Mouse (Mus musculus) liver, embryonic 14.5 days (tissue): Measurements from ENCODE around the gene Slc38a10. TPM values are rescaled to one million over a fixed set of nuclear protein-coding genes. Genes with fewer than 3 reads are reported as not detected.
A peak's percentile ranks its signal among the peaks of the same experiment; 100 is the strongest.

Experiments used
- ATAC-seq: fragments of 200-750 bp; cut with Nextera tagmentation; 2 replicates; pipeline ENCODE4 v1.8.0; 2017; ENCODE audit warnings: moderate number of reproducible peaks, mild to moderate bottlenecking, moderate library complexity; ENCODE audit not compliant: insufficient read depth
- DNase-seq, 3 experiments: peaks; one replicate each; pipeline ENCODE4 v3.0.0-alpha.2; 2012 to 2013; ENCODE audit warnings: low read depth in 3 of 3, low spot score in 3 of 3
- H3K27ac ChIP-seq: fragments of 300-500 bp; sonication (generic); 2 replicates; pipeline ENCODE4 v1.5.1; 2014; ENCODE audit warnings: moderate library complexity, mild to moderate bottlenecking, control low read depth, inconsistent platforms
- H3K27me3 ChIP-seq: fragments of 300-500 bp; sonication (generic); 2 replicates; pipeline ENCODE4 v1.6.1; 2014; ENCODE audit warnings: mild to moderate bottlenecking, low read length, moderate library complexity; ENCODE audit not compliant: control insufficient read depth, insufficient read depth
- H3K36me3 ChIP-seq: fragments of 300-500 bp; sonication (generic); replicated peaks from 2 replicates; pipeline ENCODE4 v1.6.1; 2014; ENCODE audit warnings: low read depth; ENCODE audit not compliant: control insufficient read depth, insufficient read depth
- H3K4me1 ChIP-seq, 2 experiments: fragments of 200-500 bp in 1 of 2; fragments of 300-500 bp in 1 of 2; sonication (generic) in 1 of 2; replicated peaks; 2 replicates each; pipeline ENCODE4 v1.6.1; 2012 to 2014; ENCODE audit warnings: antibody characterized with exemption in 1 of 2, inconsistent platforms in 1 of 2, low read length in 1 of 2; ENCODE audit not compliant: control insufficient read depth in 2 of 2, insufficient read depth in 2 of 2
- H3K4me2 ChIP-seq: fragments of 300-500 bp; sonication (generic); 2 replicates; pipeline ENCODE4 v1.6.1; 2014; ENCODE audit warnings: low read depth, mild to moderate bottlenecking, control low read depth, moderate library complexity
- H3K4me3 ChIP-seq, 2 experiments: fragments of 200-500 bp in 1 of 2; fragments of 300-500 bp in 1 of 2; sonication (generic) in 1 of 2; 2 replicates each; pipeline ENCODE4 v1.5.1; 2012 to 2014; ENCODE audit warnings: low read depth in 2 of 2, low read length in 2 of 2, mild to moderate bottlenecking in 2 of 2, control low read depth in 1 of 2, inconsistent platforms in 1 of 2, moderate library complexity in 1 of 2; ENCODE audit not compliant: insufficient read depth in 1 of 2
- H3K9ac ChIP-seq: fragments of 300-500 bp; sonication (generic); replicated peaks from 2 replicates; pipeline ENCODE4 v1.6.1; 2014; ENCODE audit warnings: mild to moderate bottlenecking, control low read depth, moderate library complexity
- H3K9me3 ChIP-seq: fragments of 300-500 bp; sonication (generic); 2 replicates; pipeline ENCODE4 v1.6.1; 2016; ENCODE audit warnings: low read length, mixed read lengths; ENCODE audit not compliant: control insufficient read depth
- CTCF ChIP-seq: IDR thresholded peaks from 2 replicates; pipeline ENCODE4 v1.5.1; 2016; ENCODE audit warnings: antibody characterized with exemption, low read depth, control low read depth
- EP300 ChIP-seq: IDR thresholded peaks from 2 replicates; pipeline ENCODE4 v1.6.1; 2016; ENCODE audit warnings: antibody characterized with exemption, low read depth
- WGBS: fragments of 180-500 bp; shearing (Covaris S2); extraction: QIAGEN DNeasy Blood & Tissue Kit; methylation state at CpG from one replicate; pipeline ENCODE4 v1.1.7; 2014; ENCODE audit not compliant: insufficient replicate concordance; 5-methylcytosine and 5-hydroxymethylcytosine counted together
- polyA plus RNA-seq, 2 experiments: library from polyadenylated mRNA; depleted of rRNA in 1 of 2; stranded (reverse) in 1 of 2; unstranded in 1 of 2; fragments of >200 nt; fragmentation: Nextera tagmentation in 1 of 2; extraction: Ambion mirVana in 1 of 2; gene quantifications; 2 replicates each; pipeline versions ENCODE4 v1.2.1 to v1.2.3; 2012 to 2014

The Slc38a10 gene
- polyA plus RNA-seq, 2 experiments = 21.0 to 21.8 TPM

- 36% methylated on average over 3 of the region's 3 CpGs for WGBS
- Histone ChIP-seq H3K9ac (no peak overlapping the region), H3K4me3 (no peak overlapping the region), H3K9me3 (no peaks in the 10 kb centered on the region), H3K4me2 (no peak overlapping the region), H3K27me3 (no peaks in the 10 kb centered on the region), H3K4me1 (peaks cover 5 to 8% of the 10 kb centered on the region in 2 experiments), H3K27ac (no peak overlapping the region), H3K36me3 (peaks cover 3% of the 10 kb centered on the region)
- ATAC-seq (no peak), DNase-seq (no peak)
- TF ChIP-seq CTCF (no peak), EP300 (no peak)
Measured at GRCm38 (mm10) chr11:120103431-120103997, 47.6 kb downstream of the Slc38a10 start.

- Histone ChIP-seq H3K27ac (no peak overlapping the region), H3K27me3 (no peaks in the 10 kb centered on the region), H3K36me3 (peaks cover 3% of the 10 kb centered on the region), H3K4me3 (no peak overlapping the region), H3K9me3 (no peaks in the 10 kb centered on the region), H3K9ac (no peak overlapping the region), H3K4me2 (no peak overlapping the region), H3K4me1 (peaks cover 11 to 16% of the 10 kb centered on the region in 2 experiments)
- DNase-seq (peak; percentile 42 to 54 (median 52)), ATAC-seq (no peak)
- 5% methylated on average over 3 of the region's 3 CpGs for whole genome bisulfite sequencing
- TF ChIP-seq CTCF = peak; percentile 94
- TF ChIP-seq EP300 = no peak
Measured at GRCm38 (mm10) chr11:120101036-120101435, 50.1 kb downstream of the Slc38a10 start.

- no peaks in the 10 kb centered on the region for H3K27me3 ChIP-seq
- ATAC-seq = peak; percentile 97
- H3K36me3 ChIP-seq = peaks cover 2% of the 10 kb centered on the region
- under 1% methylated on average over 77 of the region's 77 CpGs for WGBS
- DNase-seq = peak; percentile 94 to 96 (median 95)
- peaks cover 11 to 16% of the 10 kb centered on the region in 2 experiments for H3K4me1 ChIP-seq
- peak within 1 kb of the TSS; percentile 82 to 95 for H3K4me3 ChIP-seq
- no peaks in the 10 kb centered on the region for H3K9me3 ChIP-seq
- peak within 1 kb of the TSS; percentile 68 for H3K27ac ChIP-seq
- TF ChIP-seq EP300 (peak; percentile 88), CTCF (no peak)
- H3K4me2 ChIP-seq = peak within 1 kb of the TSS; percentile 95
- peak within 1 kb of the TSS; percentile 90 for H3K9ac ChIP-seq
Measured at GRCm38 (mm10) chr11:120098588-120099511, 52.3 kb downstream of the Slc38a10 start, which contains the start of the genes Tepsin and Ndufaf8. Gene Tepsin, minus strand, starts transcription at chr11:120098731. Gene Ndufaf8, plus strand, starts transcription at chr11:120098928.

- Histone ChIP-seq H3K36me3 (peaks cover 14% of the 10 kb centered on the region), H3K4me1 (peaks cover 5 to 8% of the 10 kb centered on the region in 2 experiments), H3K9ac (no peak overlapping the region), H3K4me3 (no peak overlapping the region), H3K9me3 (no peaks in the 10 kb centered on the region), H3K4me2 (no peak overlapping the region), H3K27ac (no peak overlapping the region), H3K27me3 (no peaks in the 10 kb centered on the region)
- DNase-seq (no peak), ATAC-seq (no peak)
- 75% methylated on average over 23 of the region's 23 CpGs for WGBS
- TF ChIP-seq CTCF (0 out of 2 replicates have a peak, but pooled peaks have one; percentile 37), EP300 (no peak)
Measured at GRCm38 (mm10) chr11:120092817-120093591, 58.1 kb downstream of the Slc38a10 start.
